Mouse (Mus musculus) hindbrain, embryonic 12.5 days (tissue): ENCODE data around the gene Calr. TPM values are rescaled to one million over a fixed set of nuclear protein-coding genes. Genes with fewer than 3 reads are reported as not detected.
A peak's percentile ranks its signal among the peaks of the same experiment; 100 is the strongest.

Source experiments
- ATAC-seq: fragments of 200-750 bp; cut with Nextera tagmentation; 2 replicates; pipeline ENCODE4 v1.8.0; 2017; ENCODE audit warnings: moderate TSS enrichment; ENCODE audit not compliant: low FRiP score
- H3K27ac ChIP-seq: fragments of 300-500 bp; sonication (generic); 2 replicates; pipeline ENCODE4 v1.5.1; 2016; ENCODE audit warnings: mild to moderate bottlenecking
- H3K27me3 ChIP-seq: fragments of 300-500 bp; sonication (generic); 2 replicates; pipeline ENCODE4 v1.6.1; 2016; ENCODE audit warnings: mild to moderate bottlenecking
- H3K36me3 ChIP-seq: fragments of 300-500 bp; sonication (generic); 2 replicates; pipeline ENCODE4 v1.6.1; 2016; ENCODE audit warnings: mild to moderate bottlenecking
- H3K4me1 ChIP-seq: fragments of 300-500 bp; sonication (generic); 2 replicates; pipeline ENCODE4 v1.6.1; 2016
- H3K4me2 ChIP-seq: fragments of 300-500 bp; sonication (generic); replicated peaks from 2 replicates; pipeline ENCODE4 v1.6.1; 2016; ENCODE audit warnings: mild to moderate bottlenecking
- H3K4me3 ChIP-seq: fragments of 300-500 bp; sonication (generic); 2 replicates; pipeline ENCODE4 v1.5.1; 2016; ENCODE audit warnings: mild to moderate bottlenecking
- H3K9ac ChIP-seq: fragments of 300-500 bp; sonication (generic); 2 replicates; pipeline ENCODE4 v1.6.1; 2016; ENCODE audit warnings: mild to moderate bottlenecking, moderate library complexity
- H3K9me3 ChIP-seq: fragments of 300-500 bp; sonication (generic); replicated peaks from 2 replicates; pipeline ENCODE4 v1.6.1; 2016; ENCODE audit warnings: mild to moderate bottlenecking
- WGBS: fragments of 180-500 bp; shearing (Covaris S2); methylation state at CpG from one replicate; pipeline ENCODE4 v1.1.7; 2016; 5-methylcytosine and 5-hydroxymethylcytosine counted together
- microRNA-seq: library from miRNA; unstranded; fragments of <30 nt; microRNA quantifications from one replicate; pipeline ENCODE4, GENCODE M21; 2017
- polyA plus RNA-seq: library from polyadenylated mRNA; unstranded; fragments of >200 nt; fragmentation: Nextera tagmentation; extraction: Ambion mirVana; gene quantifications from 2 replicates; pipeline ENCODE4 v1.2.1, GENCODE M21; 2016

The Calr gene
- polyA plus RNA-seq, 1 experiment from 2014 or later, result 792 TPM

- H3K9ac ChIP-seq, result no peak overlapping the region
- H3K4me2 ChIP-seq, result no peak overlapping the region
- WGBS, result 51% methylated on average over 7 of the region's 7 CpGs
- H3K36me3 ChIP-seq, result peaks cover 7% of the 10 kb centered on the region; the same call in 1 of the 2 replicates
- peaks cover 31% of the 10 kb centered on the region for H3K4me1 ChIP-seq
- 0 out of 2 replicates have a peak, but pooled peaks have one; percentile 5 for ATAC-seq
- peaks cover 98% of the 10 kb centered on the region for H3K27me3 ChIP-seq
- H3K9me3 ChIP-seq, result no peaks in the 10 kb centered on the region
- H3K4me3 ChIP-seq, result no peak overlapping the region
- peak overlapping the region; percentile 48; the same call in 1 of the 2 replicates for H3K27ac ChIP-seq
Measured at GRCm38 (mm10) chr8:84794486-84794885, 52.2 kb downstream of the Calr start.

- H3K4me3 ChIP-seq, result no peak overlapping the region
- peak overlapping the region; percentile 48; the same call in 1 of the 2 replicates for H3K27ac ChIP-seq
- 53% methylated on average over 13 of the region's 13 CpGs for WGBS
- peaks cover 99% of the 10 kb centered on the region for H3K27me3 ChIP-seq
- H3K36me3 ChIP-seq, result peaks cover 7% of the 10 kb centered on the region; the same call in 1 of the 2 replicates
- ATAC-seq, result peak; percentile 38; the same call in 1 of the 2 replicates
- H3K4me1 ChIP-seq, result peaks cover 26% of the 10 kb centered on the region
- no peak overlapping the region for H3K4me2 ChIP-seq
- H3K9me3 ChIP-seq, result no peaks in the 10 kb centered on the region
- no peak overlapping the region for H3K9ac ChIP-seq
Measured at GRCm38 (mm10) chr8:84793791-84794485, 52.8 kb downstream of the Calr start.

GRCm38 (mm10) chr8:84793134-84793533, 53.6 kb downstream of the Calr start:
- Histone ChIP-seq H3K9ac (no peak overlapping the region), H3K4me2 (no peak overlapping the region), H3K27ac (no peak overlapping the region), H3K4me1 (peaks cover 19% of the 10 kb centered on the region), H3K36me3 (peaks cover 7% of the 10 kb centered on the region; the same call in 1 of the 2 replicates), H3K4me3 (no peak overlapping the region), H3K9me3 (no peaks in the 10 kb centered on the region), H3K27me3 (peaks cover 99% of the 10 kb centered on the region)
- no peak for ATAC-seq
- WGBS, result 89% methylated on average over 9 of the region's 9 CpGs

- no peak overlapping the region for H3K4me3 ChIP-seq
- no peaks in the 10 kb centered on the region for H3K9me3 ChIP-seq
- H3K4me2 ChIP-seq, result no peak overlapping the region
- no peak overlapping the region for H3K9ac ChIP-seq
- peaks cover 99% of the 10 kb centered on the region for H3K27me3 ChIP-seq
- peaks cover 7% of the 10 kb centered on the region; the same call in 1 of the 2 replicates for H3K36me3 ChIP-seq
- peaks cover 19% of the 10 kb centered on the region for H3K4me1 ChIP-seq
- no peak for ATAC-seq
- 76% methylated on average over 12 of the region's 12 CpGs for WGBS
- H3K27ac ChIP-seq, result no peak overlapping the region
Measured at GRCm38 (mm10) chr8:84792429-84792947, 54.2 kb downstream of the Calr start.

Small RNA genes within 50 kb of the gene (microRNA-seq; reads per million reads assigned to microRNA genes)
- gene Mir7069, result 1.4 reads per million

Other genes with a start within 250 kb of the Calr start
- gene Ier2, start 184.1 kb downstream of the Calr start, polyA plus RNA-seq, result 62.5 and 64.8 TPM in 2 replicates
- 51.2 and 55.9 TPM in 2 replicates for gene Trmt1, start 160.6 kb downstream of the Calr start, polyA plus RNA-seq
- 20.9 and 21.3 TPM in 2 replicates for gene Nacc1, start 159.1 kb downstream of the Calr start, polyA plus RNA-seq
- 4.6 and 4.9 TPM in 2 replicates for gene Lyl1, start 145.5 kb downstream of the Calr start, polyA plus RNA-seq
- 3.0 and 3.6 TPM in 2 replicates for gene G430095P16Rik, start 123.9 kb downstream of the Calr start, polyA plus RNA-seq
- gene Nfix, start 46.6 kb downstream of the Calr start, polyA plus RNA-seq, result 11.6 and 14.2 TPM in 2 replicates
- 6.6 and 7.1 TPM in 2 replicates for gene Dand5, start 24.1 kb downstream of the Calr start, polyA plus RNA-seq
- gene Gadd45gip1, start 15.4 kb downstream of the Calr start, polyA plus RNA-seq, result 35.7 and 38.6 TPM in 2 replicates
- gene Rad23a, start 6.3 kb downstream of the Calr start, polyA plus RNA-seq, result 88.8 and 101 TPM in 2 replicates
- gene Farsa, start 10.1 kb upstream of the Calr start, polyA plus RNA-seq, result 92.2 and 98.9 TPM in 2 replicates
- gene Syce2, start 25.2 kb upstream of the Calr start, polyA plus RNA-seq, result 37.2 TPM in 2 replicates
- gene Gcdh, start 47.0 kb upstream of the Calr start, polyA plus RNA-seq, result 32.8 and 35.0 TPM in 2 replicates
- gene Klf1, start 55.0 kb upstream of the Calr start, polyA plus RNA-seq, result 3.7 and 4.2 TPM in 2 replicates
- gene Dnase2a, start 61.6 kb upstream of the Calr start, polyA plus RNA-seq, result 7.6 and 8.6 TPM in 2 replicates
- gene Mast1, start 90.4 kb upstream of the Calr start, polyA plus RNA-seq, result 36.8 and 37.9 TPM in 2 replicates
- 1.5 and 1.6 TPM in 2 replicates for gene Rtbdn, start 100.1 kb upstream of the Calr start, polyA plus RNA-seq
- not detected in 2 replicates for gene Gm49661, start 122.5 kb upstream of the Calr start, polyA plus RNA-seq
- gene Prdx2, start 122.7 kb upstream of the Calr start, polyA plus RNA-seq, result 1,088 and 1,187 TPM in 2 replicates
- gene Rnaseh2a, start 122.8 kb upstream of the Calr start, polyA plus RNA-seq, result 77.4 and 77.9 TPM in 2 replicates
- gene Junb, start 131.8 kb upstream of the Calr start, polyA plus RNA-seq, result 6.0 and 7.5 TPM in 2 replicates
- 16.3 and 18.7 TPM in 2 replicates for gene Hook2, start 143.7 kb upstream of the Calr start, polyA plus RNA-seq
- not detected in 2 replicates for gene Best2, start 167.6 kb upstream of the Calr start, polyA plus RNA-seq
- 127 and 128 TPM in 2 replicates for gene Asna1, start 178.3 kb upstream of the Calr start, polyA plus RNA-seq
- 162 and 174 TPM in 2 replicates for gene Trir, start 179.9 kb upstream of the Calr start, polyA plus RNA-seq
- 41.3 and 41.9 TPM in 2 replicates for gene Tnpo2, start 190.0 kb upstream of the Calr start, polyA plus RNA-seq
- gene Fbxw9, start 213.1 kb upstream of the Calr start, polyA plus RNA-seq, result 42.4 and 43.6 TPM in 2 replicates
- gene Gm5741, start 221.0 kb upstream of the Calr start, polyA plus RNA-seq, result 0.85 and 1.2 TPM in 2 replicates
- 69.2 and 76.9 TPM in 2 replicates for gene Dhps, start 224.8 kb upstream of the Calr start, polyA plus RNA-seq
- gene Wdr83os, start 233.8 kb upstream of the Calr start, polyA plus RNA-seq, result 93.6 and 108 TPM in 2 replicates
- 46.0 and 48.4 TPM in 2 replicates for gene Wdr83, start 234.4 kb upstream of the Calr start, polyA plus RNA-seq
- 19.7 and 22.4 TPM in 2 replicates for gene Man2b1, start 236.3 kb upstream of the Calr start, polyA plus RNA-seq